Mouse (Mus musculus): ENCODE results near the gene Prss53. TPM values are rescaled to one million over a fixed set of nuclear protein-coding genes. Genes with fewer than 3 reads are reported as not detected.
A peak's percentile ranks its signal among the peaks of the same experiment; 100 is the strongest.

Gene Prss53
- total RNA-seq, 1 experiment, result 0.67 TPM

GRCm38 (mm10) chr7:127895442-127895841 is 4.7 kb upstream of the Prss53 start, which contains the start of the genes Gm21974 and Vkorc1:
Gene Gm21974 (minus strand): TSS chr7:127895454.
Gene Vkorc1 (minus strand): TSS chr7:127895617.
- H3K36me3 ChIP-seq (ENCODE audit: control insufficient read depth, insufficient read depth, low read length, poor library complexity, severe bottlenecking), result peaks cover 7% of the 10 kb centered on the region; the same call in 1 of the 2 replicates
- H3K4me1 ChIP-seq (ENCODE audit: control insufficient read depth in 2 of 2, insufficient read depth in 2 of 2, low read length in 2 of 2, poor library complexity in 1 of 2), result peaks cover 0 to 5% of the 10 kb centered on the region in 2 experiments; a peak in 1 of 4 replicates
- TF ChIP-seq CHD2 (IDR thresholded peaks at IDR 0.05; ENCODE audit: low read depth, low read length) (peak; percentile 51; the same call in 1 of the 2 replicates), MAFK (IDR thresholded peaks at IDR 0.05; ENCODE audit: insufficient read depth, low read depth, low read length) (no peak), ZC3H11A (IDR thresholded peaks at IDR 0.05; ENCODE audit: borderline replicate concordance, low read depth, low read length) (no peak), HCFC1 (IDR thresholded peaks at IDR 0.05; ENCODE audit: borderline replicate concordance, insufficient read depth, low read length) (peak; percentile 93)
- in situ Hi-C loops (cut with MboI; ENCODE audit: low sequenced_read_pairs in 2 of 2, unreplicated experiment in 2 of 2), result no loop called here
- no peaks in the 10 kb centered on the region for H3K9me3 ChIP-seq (ENCODE audit: control insufficient read depth, insufficient read depth, low read depth, low read length)
- 0 out of 2 replicates have a peak within 1 kb of the TSS, but pooled peaks have one; percentile 22 for H3K27ac ChIP-seq (ENCODE audit: insufficient read depth, low read depth, low read length, poor library complexity, severe bottlenecking)
- peak; percentile 93 for DNase-seq (ENCODE audit: low read depth, low spot score)
- H3K9ac ChIP-seq (ENCODE audit: insufficient read depth, low read depth, low read length, poor library complexity, severe bottlenecking), result peak within 1 kb of the TSS; percentile 60
- peak within 1 kb of the TSS; percentile 71 to 78 for H3K4me3 ChIP-seq (ENCODE audit: insufficient read depth in 1 of 2, low read depth in 1 of 2, low read length in 2 of 2, poor library complexity in 1 of 2, severe bottlenecking in 1 of 2)

- TF ChIP-seq ZC3H11A (IDR thresholded peaks at IDR 0.05; ENCODE audit: borderline replicate concordance, low read depth, low read length) (no peak), ZNF384 (IDR thresholded peaks at IDR 0.05; ENCODE audit: low read depth, low read length) (no peak), CHD2 (IDR thresholded peaks at IDR 0.05; ENCODE audit: low read depth, low read length) (no peak), MAFK (IDR thresholded peaks at IDR 0.05; ENCODE audit: insufficient read depth, low read depth, low read length) (no peak)
- Histone ChIP-seq H3K9me3 (ENCODE audit: control insufficient read depth, insufficient read depth, low read depth, low read length) (no peaks in the 10 kb centered on the region), H3K27ac (ENCODE audit: insufficient read depth, low read depth, low read length, poor library complexity, severe bottlenecking) (no peak overlapping the region), H3K36me3 (ENCODE audit: control insufficient read depth, insufficient read depth, low read length, poor library complexity, severe bottlenecking) (peaks cover 10% of the 10 kb centered on the region; the same call in 1 of the 2 replicates), H3K9ac (ENCODE audit: insufficient read depth, low read depth, low read length, poor library complexity, severe bottlenecking) (peak overlapping the region; percentile 20; the same call in 1 of the 2 replicates), H3K4me3 (ENCODE audit: insufficient read depth in 1 of 2, low read depth in 1 of 2, low read length in 2 of 2, poor library complexity in 1 of 2, severe bottlenecking in 1 of 2) (peak overlapping the region in 1 of 2 experiments; percentile 78; a peak in 3 of 4 replicates), H3K4me1 (ENCODE audit: control insufficient read depth in 2 of 2, insufficient read depth in 2 of 2, low read length in 2 of 2, poor library complexity in 1 of 2) (peaks cover 0 to 5% of the 10 kb centered on the region in 2 experiments; a peak in 1 of 4 replicates)
- in situ Hi-C loops (cut with MboI; ENCODE audit: low sequenced_read_pairs in 2 of 2, unreplicated experiment in 2 of 2), result no loop called here
- DNase-seq (ENCODE audit: low read depth, low spot score), result no peak
Observed at GRCm38 (mm10) chr7:127894480-127894879, 3.7 kb upstream of the Prss53 start.

- Histone ChIP-seq H3K27ac (ENCODE audit: insufficient read depth, low read depth, low read length, poor library complexity, severe bottlenecking) (no peak overlapping the region), H3K4me3 (ENCODE audit: insufficient read depth in 1 of 2, low read depth in 1 of 2, low read length in 2 of 2, poor library complexity in 1 of 2, severe bottlenecking in 1 of 2) (no peak overlapping the region), H3K9ac (ENCODE audit: insufficient read depth, low read depth, low read length, poor library complexity, severe bottlenecking) (no peak overlapping the region), H3K9me3 (ENCODE audit: control insufficient read depth, insufficient read depth, low read depth, low read length) (no peaks in the 10 kb centered on the region), H3K36me3 (ENCODE audit: control insufficient read depth, insufficient read depth, low read length, poor library complexity, severe bottlenecking) (peaks cover 40% of the 10 kb centered on the region), H3K4me1 (ENCODE audit: control insufficient read depth in 2 of 2, insufficient read depth in 2 of 2, low read length in 2 of 2, poor library complexity in 1 of 2) (peaks cover 0 to 7% of the 10 kb centered on the region in 2 experiments; a peak in 1 of 4 replicates)
- no peak for DNase-seq (ENCODE audit: low read depth, low spot score)
- TF ChIP-seq ZNF384 (IDR thresholded peaks at IDR 0.05; ENCODE audit: low read depth, low read length) (no peak), CHD2 (IDR thresholded peaks at IDR 0.05; ENCODE audit: low read depth, low read length) (no peak), ZC3H11A (IDR thresholded peaks at IDR 0.05; ENCODE audit: borderline replicate concordance, low read depth, low read length) (no peak), MAFK (IDR thresholded peaks at IDR 0.05; ENCODE audit: insufficient read depth, low read depth, low read length) (no peak), HCFC1 (IDR thresholded peaks at IDR 0.05; ENCODE audit: borderline replicate concordance, insufficient read depth, low read length) (no peak)
- in situ Hi-C loops (cut with MboI; ENCODE audit: low sequenced_read_pairs in 2 of 2, unreplicated experiment in 2 of 2), result no loop called here
Observed at GRCm38 (mm10) chr7:127888821-127889220, 1.9 kb downstream of the Prss53 start.

- Histone ChIP-seq H3K9ac (ENCODE audit: insufficient read depth, low read depth, low read length, poor library complexity, severe bottlenecking) (no peak overlapping the region), H3K4me1 (ENCODE audit: control insufficient read depth in 2 of 2, insufficient read depth in 2 of 2, low read length in 2 of 2, poor library complexity in 1 of 2) (peaks cover 0 to 7% of the 10 kb centered on the region in 2 experiments; a peak in 1 of 4 replicates), H3K36me3 (ENCODE audit: control insufficient read depth, insufficient read depth, low read length, poor library complexity, severe bottlenecking) (peaks cover 45% of the 10 kb centered on the region), H3K27ac (ENCODE audit: insufficient read depth, low read depth, low read length, poor library complexity, severe bottlenecking) (no peak overlapping the region), H3K4me3 (ENCODE audit: insufficient read depth in 1 of 2, low read depth in 1 of 2, low read length in 2 of 2, poor library complexity in 1 of 2, severe bottlenecking in 1 of 2) (no peak overlapping the region), H3K9me3 (ENCODE audit: control insufficient read depth, insufficient read depth, low read depth, low read length) (no peaks in the 10 kb centered on the region)
- no peak for TF ChIP-seq HCFC1 (IDR thresholded peaks at IDR 0.05; ENCODE audit: borderline replicate concordance, insufficient read depth, low read length)
- no peak for TF ChIP-seq CHD2 (IDR thresholded peaks at IDR 0.05; ENCODE audit: low read depth, low read length)
- TF ChIP-seq ZC3H11A (IDR thresholded peaks at IDR 0.05; ENCODE audit: borderline replicate concordance, low read depth, low read length), result no peak
- TF ChIP-seq MAFK (IDR thresholded peaks at IDR 0.05; ENCODE audit: insufficient read depth, low read depth, low read length), result no peak
- no peak for TF ChIP-seq ZNF384 (IDR thresholded peaks at IDR 0.05; ENCODE audit: low read depth, low read length)
- in situ Hi-C loops (cut with MboI; ENCODE audit: low sequenced_read_pairs in 2 of 2, unreplicated experiment in 2 of 2), result no loop called here
- DNase-seq (ENCODE audit: low read depth, low spot score), result no peak
Observed at GRCm38 (mm10) chr7:127887781-127888180, 3.0 kb downstream of the Prss53 start.

Data from ES-E14 (cell line).